Mouse (Mus musculus) heart, postnatal 14 days (tissue): Measurements from ENCODE around the gene Pidd1. TPM values are rescaled to one million over a fixed set of nuclear protein-coding genes. Genes with fewer than 3 reads are reported as not detected.
"Not testable (repeated sequence)": the region's sequence is repeated elsewhere in the genome, so short reads cannot be mapped to it uniquely, and the experiment has no call there.

Experiments
- DNase-seq, 2 experiments: peaks; one replicate each; pipeline ENCODE4 v3.0.0; 2021 to 2022
- intact Hi-C: fragments of 180-260 bp; cut with DNase I; formaldehyde crosslinking; loops from one replicate; pipeline ENCODE4 v1.15.1; 2025
- total RNA-seq, 2 experiments: library from RNA; stranded (reverse); gene quantifications; 2 replicates each; pipeline ENCODE4 v1.2.3; 2021

The Pidd1 gene
- total RNA-seq, 2 experiments from 2014 or later = 1.1 to 1.2 TPM

DNA sequence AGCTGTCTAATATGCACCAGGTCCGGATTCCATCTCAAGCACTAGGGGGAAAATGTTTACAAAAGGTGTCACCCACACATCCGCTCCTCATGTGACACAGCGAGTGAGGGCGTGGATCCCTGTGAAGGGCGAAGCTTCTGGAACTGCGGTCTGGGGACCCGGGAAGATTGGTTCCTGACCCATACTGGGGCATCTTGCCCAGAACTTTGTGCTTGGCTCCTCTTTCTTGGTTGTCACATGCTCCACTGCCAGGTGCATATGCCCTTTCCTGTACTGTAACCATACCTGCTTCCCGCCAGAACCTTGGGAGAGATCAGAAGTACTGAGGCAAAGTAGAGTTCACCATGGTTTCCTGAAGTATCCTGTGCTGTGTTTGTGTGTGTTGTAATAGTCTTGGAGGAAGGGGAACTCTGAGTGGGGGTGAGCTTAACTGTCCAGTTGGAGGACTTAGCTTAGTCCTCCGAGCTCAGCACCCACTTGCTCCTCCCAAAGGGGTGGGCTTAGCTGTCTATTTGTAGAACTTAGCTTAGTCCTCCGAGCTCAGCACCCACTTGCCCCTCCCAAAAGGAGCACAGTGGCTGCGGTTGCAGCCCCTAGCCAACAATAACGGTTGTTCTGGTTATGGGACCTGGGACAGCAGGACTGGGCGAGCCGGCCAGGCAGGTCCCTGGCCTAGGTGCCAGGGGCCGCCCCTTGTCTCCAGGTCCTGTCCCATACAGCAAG lies 16.7 kb upstream of the Pidd1 start, which contains the start of gene Cracr2b:
TSS of gene Cracr2b (plus strand) at position 704 of the 723 bp plus-strand sequence.
- peak in 1 of 2 experiments; percentile 40 for DNase-seq
- intact Hi-C loops = no loop called here

DNA sequence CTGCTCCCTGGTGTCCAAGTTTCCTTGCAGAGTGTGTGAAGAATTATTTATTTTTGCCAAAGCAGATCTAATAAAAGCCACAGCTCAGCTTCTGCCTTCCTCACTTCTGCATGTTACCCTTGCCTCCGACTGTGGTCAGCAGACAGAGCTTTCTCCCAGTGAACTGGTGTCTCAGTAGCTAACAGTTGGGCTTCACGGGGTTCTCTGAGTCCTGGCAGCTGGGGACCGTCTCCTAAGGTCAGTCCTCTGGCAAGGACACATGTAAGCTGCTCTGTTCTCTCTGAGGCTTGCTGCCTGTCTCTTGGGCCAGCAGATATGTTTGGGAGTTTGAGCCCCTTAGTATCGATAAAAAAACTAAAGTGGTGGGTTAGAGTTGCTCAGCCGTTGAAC lies 16.2 kb upstream of the Pidd1 start:
- intact Hi-C loops = no loop called here
- peak in 1 of 2 experiments; percentile 46 for DNase-seq

DNA sequence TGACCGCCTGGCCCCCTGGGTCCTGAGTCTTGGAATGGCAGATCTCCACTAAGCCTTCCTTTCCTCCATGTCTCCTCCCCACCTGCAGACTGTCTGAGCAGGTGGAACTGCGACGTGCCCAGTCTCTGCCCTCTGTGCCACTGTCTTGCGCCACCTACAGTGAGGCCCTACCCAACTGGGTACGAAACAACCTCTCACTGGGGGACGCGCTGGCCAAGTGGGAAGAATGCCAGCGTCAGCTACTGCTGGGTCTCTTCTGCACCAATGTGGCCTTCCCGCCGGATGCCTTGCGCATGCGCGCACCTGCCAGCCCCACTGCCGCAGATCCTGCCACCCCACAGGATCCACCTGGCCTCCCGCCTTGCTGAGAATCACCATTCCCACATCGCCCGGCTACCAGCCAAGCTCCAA lies 15.5 kb upstream of the Pidd1 start:
- intact Hi-C loops = loop anchor here (5.0 kb wide), 1 partner anchor 47 kb away; the partner anchor contains the start of gene Gatd1
- DNase-seq = no peak

DNA sequence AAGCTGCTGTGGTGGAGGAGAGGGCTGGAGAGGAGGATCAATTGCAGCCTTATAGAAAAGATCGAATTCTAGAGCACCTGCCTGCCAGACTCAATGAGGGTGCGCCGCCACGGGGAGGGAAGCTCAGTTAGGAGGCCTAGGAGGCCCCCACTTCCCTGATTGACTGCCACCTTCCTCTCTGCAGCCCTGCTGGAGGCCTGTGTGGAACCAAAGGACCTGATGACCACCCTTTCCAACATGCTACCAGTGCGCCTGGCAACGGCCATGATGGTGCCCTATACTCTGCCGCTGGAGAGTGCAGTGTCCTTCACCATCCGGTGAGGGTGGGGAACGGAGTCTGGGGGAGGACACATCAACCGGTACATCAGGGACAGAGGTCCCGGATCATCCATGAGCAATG lies 14.8 kb upstream of the Pidd1 start:
- DNase-seq = no peak
- intact Hi-C loops = loop anchor here (5.0 kb wide), 1 partner anchor 46 kb away; the partner anchor contains the start of gene Gatd1

DNA sequence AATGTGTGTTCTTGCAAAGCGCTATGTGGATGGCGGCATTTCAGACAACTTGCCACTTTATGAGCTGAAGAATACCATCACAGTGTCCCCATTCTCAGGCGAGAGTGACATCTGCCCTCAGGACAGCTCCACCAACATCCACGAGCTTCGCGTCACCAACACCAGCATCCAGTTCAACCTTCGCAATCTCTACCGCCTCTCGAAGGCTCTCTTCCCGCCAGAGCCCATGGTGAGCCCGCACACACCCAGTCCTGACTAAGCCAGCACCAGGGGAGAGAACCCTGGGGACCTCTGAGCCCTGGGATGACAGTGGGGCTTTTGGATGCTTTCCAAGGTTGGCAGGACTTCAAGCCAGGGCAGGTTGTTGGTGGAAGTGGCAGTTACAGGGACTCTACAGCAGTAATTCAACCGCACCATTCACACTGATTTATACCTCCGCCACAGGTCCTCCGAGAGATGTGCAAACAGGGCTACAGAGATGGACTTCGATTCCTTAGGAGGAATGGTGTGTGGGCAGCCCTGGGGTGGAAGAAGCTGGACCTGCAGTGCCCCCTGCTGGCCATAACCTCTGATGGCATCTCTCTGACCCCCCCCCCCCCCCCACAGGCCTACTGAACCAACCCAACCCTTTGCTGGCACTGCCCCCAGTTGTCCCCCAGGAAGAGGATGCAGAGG lies 14.3 kb upstream of the Pidd1 start:
- intact Hi-C loops = loop anchor here (5.0 kb wide), 1 partner anchor 46 kb away; the partner anchor contains the start of gene Gatd1
- DNase-seq = peak; percentile 70 to 72

DNA sequence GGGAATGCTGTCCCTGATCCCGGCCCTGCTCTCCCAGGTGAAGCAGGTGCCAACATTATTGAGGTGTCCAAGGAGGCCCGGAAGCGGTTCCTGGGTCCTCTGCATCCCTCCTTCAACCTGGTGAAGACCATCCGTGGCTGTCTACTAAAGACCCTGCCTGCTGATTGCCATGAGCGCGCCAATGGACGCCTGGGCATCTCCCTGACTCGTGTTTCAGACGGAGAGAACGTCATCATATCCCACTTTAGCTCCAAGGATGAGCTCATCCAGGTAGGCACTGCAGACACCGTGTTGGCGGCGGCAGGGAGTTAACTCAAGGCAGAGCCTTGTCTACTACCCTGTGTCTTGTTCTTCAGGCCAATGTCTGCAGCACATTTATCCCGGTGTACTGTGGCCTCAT lies 13.4 kb upstream of the Pidd1 start:
- DNase-seq = no peak
- intact Hi-C loops = loop anchor here (5.0 kb wide), 1 partner anchor 45 kb away; the partner anchor contains the start of gene Gatd1

DNA sequence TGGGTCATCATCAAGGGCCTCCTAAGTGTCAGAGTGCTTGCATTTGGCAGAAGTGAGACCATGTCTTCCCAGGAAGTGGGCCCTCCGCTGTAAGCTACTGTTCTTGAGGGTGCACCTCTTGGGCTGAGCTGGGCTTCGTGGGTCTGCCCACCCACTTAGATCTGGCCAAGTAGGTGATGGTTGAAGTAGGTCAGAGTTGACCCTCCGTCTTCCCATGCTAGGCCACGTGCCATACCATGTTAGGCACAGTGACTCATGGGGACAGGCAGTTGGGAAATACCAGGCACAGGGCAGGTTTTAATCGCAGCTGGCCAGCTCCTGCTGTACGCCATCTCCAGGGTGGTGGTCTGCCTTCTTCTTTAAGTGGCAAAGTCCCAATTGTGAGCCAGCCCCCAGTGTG lies 12.9 kb upstream of the Pidd1 start:
- intact Hi-C loops = loop anchor here (5.0 kb wide), 1 partner anchor 44 kb away; the partner anchor contains the start of gene Gatd1
- DNase-seq = peak; percentile 43 to 57

DNA sequence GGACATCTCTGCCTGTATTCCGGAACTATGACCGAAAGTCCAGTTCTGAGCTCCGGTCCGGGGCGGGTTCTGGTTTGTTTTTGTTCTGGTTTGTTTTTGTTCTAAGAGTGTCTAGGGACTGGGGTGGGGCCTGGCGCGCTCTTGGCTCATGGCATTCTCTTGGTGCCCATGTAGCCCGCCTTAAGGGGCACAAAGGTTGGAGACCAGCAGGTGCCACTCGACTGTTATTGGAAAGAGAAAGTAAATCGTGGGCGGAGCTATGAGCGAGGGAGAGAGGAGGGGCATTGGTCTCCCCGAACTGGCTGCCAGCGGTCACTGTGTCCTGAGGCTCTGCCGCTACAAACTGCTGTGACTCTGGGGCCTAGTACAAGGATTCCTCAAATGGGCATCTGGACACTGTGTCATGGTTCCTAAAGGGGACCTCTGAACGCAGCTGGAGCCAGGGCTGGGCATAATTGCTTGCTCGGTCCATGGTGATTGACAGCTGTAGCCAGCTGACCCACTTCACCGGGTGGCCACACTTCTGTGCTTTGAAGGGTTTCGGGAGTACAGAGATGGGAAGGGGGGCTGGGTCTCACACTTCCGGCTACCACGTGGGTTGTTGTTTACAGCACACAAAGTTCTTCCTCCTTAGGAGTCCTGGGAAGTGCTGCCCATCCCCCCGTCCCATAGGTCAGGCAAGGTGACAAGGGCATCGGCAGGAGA lies 11.9 kb upstream of the Pidd1 start:
- DNase-seq = peak; percentile 79 to 82
- intact Hi-C loops = loop anchor here (5.0 kb wide), 1 partner anchor 43 kb away; the partner anchor contains the start of gene Gatd1

DNA sequence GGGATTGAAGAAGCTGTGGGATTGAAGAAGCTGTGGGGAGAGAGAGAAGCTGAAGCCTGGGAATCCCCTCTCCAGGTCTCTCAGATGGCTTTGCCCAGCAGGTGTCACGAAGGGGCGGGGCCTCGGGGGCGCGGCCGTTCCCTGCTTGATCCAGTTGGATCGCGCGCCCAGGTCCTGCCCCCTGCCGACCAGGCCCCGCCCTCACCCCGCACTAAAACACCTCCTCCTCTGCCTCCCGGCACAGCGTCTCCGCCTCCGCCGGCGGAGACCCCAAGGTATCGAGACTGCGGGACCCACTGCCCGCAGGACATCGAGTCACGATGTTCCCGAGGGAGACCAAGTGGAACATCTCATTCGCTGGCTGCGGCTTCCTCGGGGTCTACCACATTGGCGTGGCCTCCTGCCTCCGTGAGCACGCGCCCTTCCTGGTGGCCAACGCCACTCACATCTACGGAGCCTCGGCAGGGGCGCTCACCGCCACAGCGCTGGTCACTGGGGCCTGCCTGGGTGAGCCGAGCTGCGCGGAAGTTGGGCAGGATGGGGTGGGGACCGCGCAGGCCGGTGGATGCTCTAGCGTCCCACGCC lies 11.2 kb upstream of the Pidd1 start, which contains the start of gene Pnpla2:
TSS of gene Pnpla2 (plus strand) at position 232 of the 585 bp plus-strand sequence.
- peak; percentile 96 to 97 for DNase-seq
- intact Hi-C loops = loop anchor here (5.0 kb wide), 1 partner anchor 43 kb away; the partner anchor contains the start of gene Gatd1

DNA sequence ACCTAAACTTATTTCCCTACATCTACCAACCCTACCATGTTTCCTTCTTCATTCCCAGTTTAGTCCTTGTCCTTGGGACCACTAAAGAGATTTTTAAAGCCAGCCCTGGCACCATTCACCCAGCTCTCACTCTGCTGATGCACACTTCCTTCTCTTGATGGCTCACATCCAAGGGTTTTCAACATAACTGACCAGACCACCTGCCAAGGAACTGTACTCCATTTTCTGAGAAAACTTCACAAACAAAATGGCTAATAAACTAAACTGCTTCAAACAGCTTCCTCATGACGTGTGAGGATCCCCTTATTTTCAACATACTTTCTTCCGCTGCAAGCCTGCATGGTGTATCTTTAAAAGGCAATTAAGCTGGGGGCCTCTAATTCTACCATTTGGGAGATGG lies 9.8 kb upstream of the Pidd1 start:
- intact Hi-C loops = no loop called here
- no peak for DNase-seq

DNA sequence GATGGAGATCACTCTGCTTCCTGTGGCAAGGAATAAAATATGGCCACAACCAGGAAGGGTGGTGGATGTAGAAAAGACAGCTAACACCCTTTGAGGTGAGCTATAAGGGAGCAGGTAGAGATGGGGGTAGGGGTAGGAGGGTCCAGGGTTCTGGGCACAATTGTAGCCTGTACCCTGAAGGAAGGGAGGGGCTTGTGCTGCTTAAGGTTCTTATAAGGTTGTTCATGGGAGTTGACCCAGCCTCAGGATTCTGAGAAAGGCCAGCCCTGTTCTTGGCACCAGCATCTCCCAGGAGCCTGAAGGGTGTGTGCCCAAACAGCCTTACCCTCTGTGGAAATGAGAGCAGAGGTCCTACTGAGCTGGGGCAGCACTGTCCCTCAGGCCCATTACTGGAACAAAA lies 8.1 kb upstream of the Pidd1 start:
- intact Hi-C loops = no loop called here
- DNase-seq = no peak

DNA sequence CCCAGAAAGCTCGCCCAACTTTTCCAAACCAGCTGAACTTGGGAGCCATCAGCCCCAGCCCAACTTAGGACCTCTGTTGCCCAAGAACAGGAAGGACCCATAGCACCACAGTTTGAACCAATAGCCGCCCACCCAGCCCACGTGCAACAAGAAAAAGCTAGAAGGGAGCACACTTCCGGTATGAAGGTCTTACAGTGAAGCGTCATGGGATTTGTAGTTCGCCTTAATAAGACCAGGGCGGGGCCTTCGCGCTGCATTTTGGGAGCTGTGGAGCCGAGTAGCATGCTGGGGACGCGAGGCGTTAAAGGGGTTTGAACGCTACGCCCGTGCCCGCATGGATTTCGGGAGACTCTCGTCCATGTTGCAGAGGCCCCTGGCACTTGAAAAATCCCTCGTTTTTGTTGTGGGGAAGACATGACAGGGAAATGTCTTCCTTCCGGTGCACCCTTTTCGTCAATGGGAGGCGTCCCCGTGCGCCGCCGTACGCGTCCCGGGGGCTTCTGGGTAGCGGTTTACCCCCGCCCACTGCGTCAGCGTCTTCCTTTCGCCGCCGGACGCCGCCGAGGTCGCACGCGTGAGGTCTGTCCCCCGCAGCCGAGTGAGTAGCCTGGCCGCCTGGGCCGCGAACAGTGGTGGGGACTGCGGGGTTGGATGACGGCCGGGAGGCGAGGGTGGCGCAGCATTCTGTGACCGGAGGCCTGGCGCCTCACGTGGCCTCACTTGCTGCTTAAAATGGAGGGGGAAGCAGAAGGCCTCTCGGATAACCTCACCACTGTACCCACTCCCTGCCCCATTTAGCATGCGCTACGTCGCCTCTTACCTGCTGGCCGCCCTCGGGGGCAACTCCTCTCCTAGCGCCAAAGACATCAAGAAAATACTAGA lies 3.5 kb upstream of the Pidd1 start, which contains the start of gene Rplp2:
TSS of gene Rplp2 (plus strand) at position 261 of the 882 bp plus-strand sequence.
- DNase-seq = peak; percentile 91 to 94
- intact Hi-C loops = no loop called here

DNA sequence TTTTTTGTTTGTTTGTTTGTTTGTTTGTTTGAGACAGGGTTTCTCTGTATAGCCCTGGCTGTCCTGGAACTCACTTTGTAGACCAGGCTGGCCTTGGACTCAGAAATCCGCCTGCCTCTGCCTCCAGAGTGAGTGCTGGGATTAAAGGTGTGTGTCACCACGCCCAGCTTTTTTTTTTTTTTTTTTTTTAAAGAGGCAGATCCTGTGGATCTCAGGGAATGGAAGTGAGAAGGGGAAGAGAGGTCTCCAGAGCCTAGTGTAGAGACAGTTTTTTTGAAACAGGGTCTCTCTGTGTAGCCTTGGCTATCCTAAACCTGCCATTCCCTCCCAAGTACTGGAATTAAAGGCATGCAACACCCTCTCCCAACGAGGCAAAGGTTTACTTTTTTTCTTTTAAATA lies 2.5 kb upstream of the Pidd1 start:
- DNase-seq, intact Hi-C loops: not testable (repeated sequence)

DNA sequence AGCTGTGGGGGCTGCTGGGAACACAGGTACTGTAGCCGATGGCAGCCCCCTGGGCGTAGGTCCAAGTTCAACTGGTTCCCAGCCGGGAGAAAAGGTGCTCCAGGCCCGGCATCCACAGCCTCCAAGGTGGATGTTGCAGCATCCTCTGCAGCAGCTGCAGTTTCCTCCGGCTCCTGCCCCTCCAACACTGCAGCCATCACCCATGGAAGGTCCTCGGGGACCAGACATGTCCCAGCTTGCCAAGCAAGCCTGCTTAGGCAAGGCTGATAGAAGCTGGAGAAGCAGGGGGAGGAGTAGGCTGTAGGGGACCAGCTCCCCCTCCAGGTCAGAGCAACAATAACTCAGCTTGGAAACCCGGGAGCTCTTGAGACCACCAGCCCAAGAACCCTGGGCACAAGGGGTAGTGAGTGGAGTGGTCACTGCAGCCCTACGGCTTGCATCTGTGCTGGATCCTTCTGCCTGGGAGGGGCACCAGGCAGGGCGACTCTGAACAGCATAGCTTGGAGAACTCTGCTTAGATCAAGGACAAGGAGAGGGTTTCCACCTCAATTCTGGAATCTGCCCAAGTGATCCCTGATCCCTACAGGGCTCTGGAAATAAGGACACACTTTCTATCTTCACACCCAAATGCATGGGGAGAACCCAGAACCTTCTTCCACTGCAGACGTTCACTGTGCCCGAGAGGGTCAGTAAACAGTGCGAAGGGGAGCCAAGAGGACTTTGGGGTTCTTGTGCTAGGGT lies 574 bp downstream of the Pidd1 start:
- peak in 1 of 2 experiments; percentile 36 for DNase-seq
- intact Hi-C loops = no loop called here

DNA sequence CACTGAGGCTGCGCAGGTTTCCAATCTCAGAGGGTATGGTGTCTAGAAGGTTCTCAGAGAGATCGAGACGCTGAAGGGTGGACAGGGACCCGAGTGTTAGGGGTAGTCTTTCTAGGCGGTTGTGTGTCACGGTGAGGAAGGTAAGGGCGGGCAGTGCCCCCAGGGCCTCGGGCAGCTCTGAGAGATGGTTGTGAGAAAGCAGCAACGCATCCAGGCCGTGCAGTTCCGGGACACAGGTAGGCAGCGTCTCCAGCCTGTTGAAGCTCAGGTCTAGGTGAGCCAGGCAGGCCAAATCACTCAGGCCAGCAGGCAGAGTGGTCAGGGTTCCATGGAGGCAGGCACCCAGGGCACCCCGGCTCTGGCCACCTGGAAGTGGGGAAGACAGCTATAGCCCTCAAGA lies 1.6 kb downstream of the Pidd1 start:
- intact Hi-C loops = no loop called here
- no peak for DNase-seq

DNA sequence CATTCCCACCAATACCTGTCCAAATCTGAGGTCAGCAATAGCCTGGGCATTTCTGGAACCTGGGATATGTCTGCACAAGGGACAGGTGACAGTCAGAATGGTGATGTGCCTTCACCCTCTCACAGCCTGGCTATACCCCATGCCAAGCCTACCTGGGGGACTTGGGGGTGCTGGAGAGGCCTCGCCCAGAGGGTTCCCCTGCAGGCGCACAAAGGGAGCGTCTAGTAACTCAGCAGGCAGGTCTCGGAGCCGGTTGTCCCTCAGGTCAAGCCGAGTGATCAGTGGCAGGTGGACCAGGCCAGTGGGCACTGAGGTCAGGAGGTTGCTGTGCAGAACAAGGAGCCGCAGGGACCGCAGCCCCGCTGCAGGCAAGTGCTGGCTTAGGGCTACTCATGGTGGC lies 2.4 kb downstream of the Pidd1 start:
- intact Hi-C loops = no loop called here
- DNase-seq = no peak

DNA sequence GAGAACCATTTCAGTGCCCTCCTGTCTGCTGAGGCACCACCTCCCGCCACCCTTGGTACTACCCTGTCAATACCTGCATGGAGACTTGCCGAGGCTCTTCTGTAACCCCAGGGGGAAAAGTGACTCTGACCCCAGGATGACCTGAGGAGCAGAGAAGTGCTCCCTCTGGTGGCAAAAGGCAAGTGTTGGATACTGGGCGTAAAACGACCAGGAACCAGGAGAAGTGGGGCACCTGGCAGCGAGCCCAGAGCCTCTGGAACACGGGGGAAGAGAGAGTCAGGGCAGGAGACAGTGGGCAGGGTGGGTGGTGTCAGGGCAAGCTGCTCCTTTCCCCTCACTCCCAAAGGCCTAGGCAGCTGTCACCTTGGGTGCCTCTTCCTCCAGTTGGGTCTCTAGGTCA lies 3.2 kb downstream of the Pidd1 start:
- peak in 1 of 2 experiments; percentile 68 for DNase-seq

DNA sequence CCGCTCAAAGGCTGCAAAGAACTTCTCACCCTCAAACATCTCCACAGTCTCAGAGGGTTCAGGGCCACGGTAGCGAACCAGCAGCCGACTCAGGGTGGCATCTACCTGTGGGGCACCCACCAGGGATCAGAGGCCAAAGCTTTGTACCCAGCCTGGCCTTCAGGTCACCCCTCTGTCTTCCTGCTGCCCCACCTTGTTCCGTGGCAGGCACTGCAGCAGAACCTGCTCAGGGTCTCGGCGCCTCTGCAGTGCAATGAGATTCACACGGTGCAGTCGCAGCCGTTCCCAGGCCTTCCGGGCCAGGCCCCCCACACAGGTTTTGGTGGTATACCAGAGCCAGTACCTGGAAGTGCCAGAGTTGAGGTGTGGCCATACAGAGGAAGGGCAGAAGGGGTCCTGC lies 4.0 kb downstream of the Pidd1 start:
- no peak for DNase-seq
- intact Hi-C loops = no loop called here

More for the DNA sequence above, 3.2 kb downstream of the Pidd1 start:
- intact Hi-C loops = no loop called here
